Mouse (Mus musculus): ENCODE results near the gene Plac8.
A peak's percentile ranks its signal among the peaks of the same experiment; 100 is the strongest.

GRCm38 (mm10) chr5:100574771-100575170 lies 2.7 kb upstream of the Plac8 start:
- TF ChIP-seq POLR2A (IDR thresholded peaks at IDR 0.05; ENCODE audit: borderline replicate concordance, extremely low read depth, low read depth, low read length) (no peak), CTCF (IDR thresholded peaks at IDR 0.05; ENCODE audit: insufficient read depth, low read length) (0 out of 2 replicates have a peak, but pooled peaks have one; percentile 18)

All from lung, adult 2 months (tissue).